Mouse (Mus musculus) forebrain, embryonic 15.5 days (tissue): ENCODE data around the gene Hdc. TPM values are rescaled to one million over a fixed set of nuclear protein-coding genes. Genes with fewer than 3 reads are reported as not detected.

ENCODE experiments used
- polyA plus RNA-seq: library from polyadenylated mRNA; unstranded; fragments of >200 nt; fragmentation: Nextera tagmentation; extraction: Ambion mirVana; gene quantifications from 2 replicates; pipeline ENCODE4 v1.2.1, GENCODE M21; 2015

The Hdc gene
- polyA plus RNA-seq, 1 experiment from 2014 or later, result 2.4 TPM

Other genes starting within 250 kb of the Hdc start
- 0.04 TPM in 2 replicates for gene Atp8b4, start 118.6 kb downstream of the Hdc start, polyA plus RNA-seq
- 4.3 and 4.5 TPM in 2 replicates for gene Slc27a2, start 66.9 kb downstream of the Hdc start, polyA plus RNA-seq
- gene Gabpb1, start 57.0 kb upstream of the Hdc start, polyA plus RNA-seq, result 57.4 and 58.1 TPM in 2 replicates
- gene Usp8, start 88.0 kb upstream of the Hdc start, polyA plus RNA-seq, result 28.2 and 28.6 TPM in 2 replicates
- gene Usp50, start 164.2 kb upstream of the Hdc start, polyA plus RNA-seq, result 1.9 and 2.6 TPM in 2 replicates